Mouse (Mus musculus) thymus, adult 2 months (tissue): ENCODE measurements around the gene Osbpl10. TPM values are rescaled to one million over a fixed set of nuclear protein-coding genes. Genes with fewer than 3 reads are reported as not detected.

Source experiments
- DNase-seq: peaks from one replicate; pipeline ENCODE4 v3.0.0; 2021
- H3K27ac ChIP-seq: fragments of 200-500 bp; 2 replicates; pipeline ENCODE4 v1.5.1; 2012; ENCODE audit warnings: low read length, control low read depth; ENCODE audit not compliant: control insufficient read depth, insufficient read depth
- H3K27me3 ChIP-seq: fragments of 200-500 bp; 2 replicates; pipeline ENCODE4 v1.6.1; 2012; ENCODE audit warnings: mild to moderate bottlenecking, low read length, moderate library complexity, mixed read lengths; ENCODE audit not compliant: control insufficient read depth, insufficient read depth
- H3K36me3 ChIP-seq: fragments of 200-500 bp; 2 replicates; pipeline ENCODE4 v1.6.1; 2012; ENCODE audit warnings: mild to moderate bottlenecking, low read length, moderate library complexity; ENCODE audit not compliant: control insufficient read depth, insufficient read depth
- H3K4me1 ChIP-seq: fragments of 200-500 bp; replicated peaks from 2 replicates; pipeline ENCODE4 v1.6.1; 2012; ENCODE audit warnings: low read length; ENCODE audit not compliant: control insufficient read depth, insufficient read depth
- H3K4me3 ChIP-seq: fragments of 200-500 bp; 2 replicates; pipeline ENCODE4 v1.5.1; 2012; ENCODE audit warnings: mild to moderate bottlenecking, low read length, control low read depth, moderate library complexity; ENCODE audit not compliant: control insufficient read depth, insufficient read depth
- CTCF ChIP-seq: fragments of 200-500 bp; IDR thresholded peaks from 2 replicates; pipeline ENCODE4 v1.5.1; 2012; ENCODE audit warnings: mild to moderate bottlenecking, control low read depth, low read length, moderate library complexity, borderline replicate concordance; ENCODE audit not compliant: control insufficient read depth, poor library complexity, insufficient read depth; ENCODE audit errors: extremely low read depth
- POLR2A ChIP-seq: fragments of 200-500 bp; IDR thresholded peaks from 2 replicates; pipeline ENCODE4 v1.6.1; 2012; ENCODE audit warnings: mild to moderate bottlenecking, low read length, control low read depth, moderate library complexity; ENCODE audit not compliant: control insufficient read depth, poor library complexity, insufficient read depth; ENCODE audit errors: extremely low read depth
- WGBS: fragments of 180-500 bp; shearing (Covaris S2); methylation state at CpG from one replicate; pipeline ENCODE4 v1.1.7; 2018; 5-methylcytosine and 5-hydroxymethylcytosine counted together
- polyA plus RNA-seq: library from polyadenylated mRNA; depleted of rRNA; stranded (reverse); fragments of >200 nt; gene quantifications from 2 replicates; pipeline ENCODE4 v1.2.3, GENCODE M21; 2012

Osbpl10 gene
- polyA plus RNA-seq, 1 experiment, result 10.3 TPM

- WGBS, result 60% methylated on average over 14 of the region's 14 CpGs
- TF ChIP-seq POLR2A, result no peak
- TF ChIP-seq CTCF, result no peak
- H3K4me1 ChIP-seq, result no peaks in the 10 kb centered on the region
- H3K36me3 ChIP-seq, result no peaks in the 10 kb centered on the region
- H3K27me3 ChIP-seq, result no peaks in the 10 kb centered on the region; the same call in 1 of the 2 replicates
- no peak for DNase-seq
- no peak overlapping the region for H3K4me3 ChIP-seq
- H3K27ac ChIP-seq, result no peak overlapping the region
These were observed 59.8 kb downstream of the Osbpl10 start for GRCm38 (mm10) chr9:115038215-115038614.

- 94% methylated on average over 9 of the region's 9 CpGs for WGBS
- Histone ChIP-seq H3K36me3 (no peaks in the 10 kb centered on the region), H3K27ac (no peak overlapping the region), H3K4me3 (no peak overlapping the region), H3K27me3 (no peaks in the 10 kb centered on the region; the same call in 1 of the 2 replicates), H3K4me1 (no peaks in the 10 kb centered on the region)
- no peak for DNase-seq
- no peak for TF ChIP-seq POLR2A
- no peak for TF ChIP-seq CTCF
These were observed 60.3 kb downstream of the Osbpl10 start for GRCm38 (mm10) chr9:115038686-115039085.

GRCm38 (mm10) chr9:115039245-115039644 lies 60.9 kb downstream of the Osbpl10 start:
- H3K27ac ChIP-seq, result no peak overlapping the region
- WGBS, result 91% methylated on average over 7 of the region's 7 CpGs
- TF ChIP-seq POLR2A (no peak), CTCF (no peak)
- no peaks in the 10 kb centered on the region; the same call in 1 of the 2 replicates for H3K27me3 ChIP-seq
- no peak overlapping the region for H3K4me3 ChIP-seq
- H3K4me1 ChIP-seq, result no peaks in the 10 kb centered on the region
- DNase-seq, result no peak
- no peaks in the 10 kb centered on the region for H3K36me3 ChIP-seq

- Histone ChIP-seq H3K27me3 (no peaks in the 10 kb centered on the region; the same call in 1 of the 2 replicates), H3K4me1 (no peaks in the 10 kb centered on the region), H3K27ac (no peak overlapping the region), H3K4me3 (no peak overlapping the region), H3K36me3 (no peaks in the 10 kb centered on the region)
- no peak for DNase-seq
- TF ChIP-seq CTCF, result no peak
- TF ChIP-seq POLR2A, result no peak
- WGBS, result 96% methylated on average over 6 of the region's 6 CpGs
These were observed 64.2 kb downstream of the Osbpl10 start for GRCm38 (mm10) chr9:115042571-115042970.

GRCm38 (mm10) chr9:115042971-115043706 lies 64.8 kb downstream of the Osbpl10 start:
- Histone ChIP-seq H3K4me1 (no peaks in the 10 kb centered on the region), H3K27me3 (no peaks in the 10 kb centered on the region; the same call in 1 of the 2 replicates), H3K36me3 (no peaks in the 10 kb centered on the region), H3K27ac (no peak overlapping the region), H3K4me3 (no peak overlapping the region)
- WGBS, result 96% methylated on average over 13 of the region's 13 CpGs
- no peak for DNase-seq
- TF ChIP-seq CTCF, result no peak
- TF ChIP-seq POLR2A, result no peak

GRCm38 (mm10) chr9:115043881-115044770 lies 65.8 kb downstream of the Osbpl10 start:
- TF ChIP-seq CTCF (no peak), POLR2A (no peak)
- Histone ChIP-seq H3K4me1 (no peaks in the 10 kb centered on the region), H3K4me3 (no peak overlapping the region), H3K36me3 (no peaks in the 10 kb centered on the region), H3K27ac (no peak overlapping the region), H3K27me3 (no peaks in the 10 kb centered on the region; the same call in 1 of the 2 replicates)
- 86% methylated on average over 8 of the region's 8 CpGs for WGBS
- DNase-seq, result no peak
